Mouse (Mus musculus) testis, adult 2 months (tissue): ENCODE data around the gene Olfr1375. TPM values are rescaled to one million over a fixed set of nuclear protein-coding genes. Genes with fewer than 3 reads are reported as not detected.
A peak's percentile ranks its signal among the peaks of the same experiment; 100 is the strongest.
"Not testable (repeated sequence)": the region's sequence is repeated elsewhere in the genome, so short reads cannot be mapped to it uniquely, and the experiment has no call there.

Experiments
- H3K27ac ChIP-seq: fragments of 200-500 bp; 2 replicates; pipeline ENCODE4 v1.5.1; 2012; ENCODE audit warnings: low read depth, low read length; ENCODE audit not compliant: control insufficient read depth, insufficient read depth
- H3K27me3 ChIP-seq: fragments of 200-500 bp; 2 replicates; pipeline ENCODE4 v1.6.1; 2012; ENCODE audit warnings: mild to moderate bottlenecking, low read length, moderate library complexity; ENCODE audit not compliant: control insufficient read depth, insufficient read depth
- H3K36me3 ChIP-seq: fragments of 200-500 bp; 2 replicates; pipeline ENCODE4 v1.6.1; 2012; ENCODE audit warnings: mild to moderate bottlenecking, low read length; ENCODE audit not compliant: control insufficient read depth, insufficient read depth
- H3K4me1 ChIP-seq: fragments of 200-500 bp; 2 replicates; pipeline ENCODE4 v1.6.1; 2012; ENCODE audit warnings: low read length; ENCODE audit not compliant: control insufficient read depth, insufficient read depth
- H3K4me3 ChIP-seq: fragments of 200-500 bp; 2 replicates; pipeline ENCODE4 v1.5.1; 2012; ENCODE audit warnings: low read depth, mild to moderate bottlenecking, low read length, moderate library complexity, mixed read lengths; ENCODE audit not compliant: control insufficient read depth
- CTCF ChIP-seq: fragments of 200-500 bp; IDR thresholded peaks from 2 replicates; pipeline ENCODE4 v1.5.1; 2012; ENCODE audit warnings: low read depth, mild to moderate bottlenecking, inconsistent platforms, low read length, moderate library complexity; ENCODE audit not compliant: control insufficient read depth, insufficient read depth, insufficient replicate concordance
- POLR2A ChIP-seq: fragments of 200-500 bp; IDR thresholded peaks from 2 replicates; pipeline ENCODE4 v1.6.1; 2012; ENCODE audit warnings: low read depth, mild to moderate bottlenecking, inconsistent platforms, low read length, moderate library complexity; ENCODE audit not compliant: control insufficient read depth
- polyA plus RNA-seq: library from polyadenylated mRNA; depleted of rRNA; stranded (reverse); fragments of >200 nt; gene quantifications from 2 replicates; pipeline ENCODE4 v1.2.3, GENCODE M21; 2012

The Olfr1375 gene
- polyA plus RNA-seq, 1 experiment: not detected

DNA sequence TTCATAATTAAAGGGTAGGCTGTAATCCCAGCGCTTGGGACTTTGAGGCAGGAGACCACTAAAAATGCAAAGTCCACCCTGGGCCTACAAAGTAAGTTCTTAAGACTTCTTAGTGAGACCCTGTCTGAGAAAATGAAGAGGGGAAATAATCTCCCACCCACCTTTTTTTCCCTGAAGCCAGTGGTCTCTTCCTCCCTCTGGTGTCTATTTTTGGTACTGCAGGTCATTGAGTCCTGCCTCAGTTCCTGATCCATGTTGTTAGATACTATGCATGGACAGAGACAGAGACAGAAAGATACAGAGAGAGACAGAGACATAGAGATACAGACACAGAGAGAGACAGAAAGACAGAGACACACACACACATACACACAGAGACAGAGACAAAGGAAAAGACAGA lies 15.1 kb upstream of the Olfr1375 start:
- Histone ChIP-seq H3K4me1 (no peaks in the 10 kb centered on the region), H3K4me3 (no peak overlapping the region), H3K27me3 (no peaks in the 10 kb centered on the region), H3K27ac (no peak overlapping the region), H3K36me3 (no peaks in the 10 kb centered on the region)
- no peak for TF ChIP-seq POLR2A
- TF ChIP-seq CTCF: no peak; the same call in 1 of the 2 replicates

DNA sequence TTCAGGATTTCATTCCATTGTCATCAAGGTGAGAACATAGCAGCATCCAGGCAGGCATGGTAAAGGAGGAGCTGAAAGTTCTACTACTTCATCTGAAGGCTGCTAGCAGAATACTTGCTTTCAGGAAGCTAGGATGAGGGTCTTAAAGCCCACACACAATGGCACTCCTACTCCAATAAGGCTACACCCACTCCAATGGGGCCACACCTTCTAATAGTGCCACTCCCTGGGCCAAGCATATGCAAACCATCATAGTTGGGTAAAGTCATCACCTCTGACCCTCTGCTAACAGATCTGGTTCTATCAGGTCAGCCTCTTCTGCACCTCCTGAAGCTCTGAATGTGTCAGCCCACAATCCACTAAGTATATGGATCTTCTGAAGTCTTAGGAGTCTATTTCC lies 13.8 kb upstream of the Olfr1375 start:
- not testable (repeated sequence) for H3K27me3 ChIP-seq, H3K36me3 ChIP-seq, H3K4me1 ChIP-seq, H3K4me3 ChIP-seq, H3K27ac ChIP-seq

DNA sequence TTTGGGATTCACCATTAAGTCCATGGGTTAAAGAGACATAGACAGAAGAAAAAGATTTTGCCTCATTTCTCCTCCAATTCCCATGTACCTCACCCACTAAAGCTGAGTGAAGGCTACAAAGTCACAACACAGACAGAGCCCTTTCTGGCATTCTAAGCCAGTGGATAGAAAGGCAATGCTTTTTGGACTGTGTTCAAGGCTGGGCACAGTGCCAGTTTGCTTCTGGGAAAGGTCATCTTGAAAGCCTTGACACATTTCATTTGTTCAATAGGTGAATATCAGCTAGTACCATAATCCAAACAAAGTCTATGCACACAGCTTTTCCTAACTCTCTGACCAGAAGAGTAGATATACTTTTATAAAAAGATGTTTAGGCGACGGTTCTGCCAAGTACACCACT lies 12.0 kb upstream of the Olfr1375 start:
- H3K4me3 ChIP-seq: no peak overlapping the region
- no peaks in the 10 kb centered on the region for H3K27me3 ChIP-seq
- TF ChIP-seq CTCF: no peak
- TF ChIP-seq POLR2A: no peak
- H3K27ac ChIP-seq: no peak overlapping the region
- no peaks in the 10 kb centered on the region for H3K36me3 ChIP-seq
- H3K4me1 ChIP-seq: no peaks in the 10 kb centered on the region

DNA sequence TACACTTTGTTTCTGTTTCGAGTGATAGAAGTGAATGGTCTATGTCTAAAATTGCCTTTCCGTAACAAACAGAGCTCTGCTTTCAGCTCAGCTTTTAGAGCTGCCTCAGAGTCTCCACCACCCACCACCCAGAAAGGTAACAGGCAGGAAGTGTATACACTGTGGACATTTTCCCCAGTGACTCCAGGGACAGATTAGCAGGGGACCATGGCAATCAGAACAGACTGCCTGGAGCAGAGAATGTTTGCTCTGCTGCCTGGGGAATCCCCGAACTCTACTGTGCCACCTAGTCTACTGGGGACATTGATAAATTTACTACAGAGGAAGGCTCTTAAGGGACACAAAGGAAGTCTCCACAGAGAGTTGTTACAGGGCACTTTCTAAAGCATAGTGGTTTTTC lies 3.1 kb upstream of the Olfr1375 start:
- H3K36me3 ChIP-seq, H3K27me3 ChIP-seq, H3K4me1 ChIP-seq, H3K27ac ChIP-seq, H3K4me3 ChIP-seq: not testable (repeated sequence)

DNA sequence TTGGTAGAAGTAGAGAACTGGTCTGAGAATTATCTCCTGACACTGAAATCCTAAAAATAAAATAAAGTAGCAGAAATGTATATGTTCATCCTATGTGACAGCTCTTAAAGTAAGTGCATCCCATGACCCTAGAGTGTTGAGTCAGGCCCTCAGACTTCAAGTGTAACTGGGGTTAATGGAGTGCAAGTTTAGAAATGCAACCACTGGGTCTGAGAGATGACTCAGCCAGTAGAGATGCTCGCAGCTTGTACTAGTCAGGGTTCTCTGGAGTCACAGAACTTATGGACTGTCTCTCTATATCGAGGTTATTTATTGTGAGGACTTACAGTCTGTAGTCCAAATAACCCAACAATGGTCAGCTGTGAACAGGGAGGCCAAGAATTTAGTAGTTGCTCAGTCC lies 3.8 kb downstream of the Olfr1375 start:
- Histone ChIP-seq H3K27me3 (no peaks in the 10 kb centered on the region), H3K27ac (no peak overlapping the region), H3K4me3 (no peak overlapping the region), H3K4me1 (no peaks in the 10 kb centered on the region), H3K36me3 (no peaks in the 10 kb centered on the region)
- TF ChIP-seq CTCF (no peak), POLR2A (no peak)

DNA sequence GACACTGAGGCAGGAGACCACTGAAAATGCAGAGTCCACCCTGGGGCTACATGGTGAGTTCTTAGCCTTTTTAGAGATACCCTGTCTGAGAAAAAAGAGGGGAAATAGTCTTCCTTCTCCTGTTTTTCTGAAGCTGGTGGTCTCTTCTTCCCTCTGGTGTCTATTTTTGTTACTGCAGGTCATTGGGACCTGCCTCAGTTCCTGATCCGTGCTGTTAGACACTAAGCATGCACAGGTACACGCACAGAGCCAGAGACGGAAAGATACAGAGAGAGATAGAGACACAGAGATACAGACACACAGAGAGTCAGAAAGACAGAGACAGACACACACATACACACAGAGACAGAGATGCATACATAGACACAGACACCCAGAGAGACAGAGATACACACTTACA lies 5.3 kb downstream of the Olfr1375 start:
- TF ChIP-seq POLR2A (no peak), CTCF (no peak)
- no peaks in the 10 kb centered on the region for H3K27me3 ChIP-seq
- peaks cover 3% of the 10 kb centered on the region for H3K4me1 ChIP-seq
- no peak overlapping the region for H3K27ac ChIP-seq
- H3K36me3 ChIP-seq: no peaks in the 10 kb centered on the region
- no peak overlapping the region for H3K4me3 ChIP-seq

DNA sequence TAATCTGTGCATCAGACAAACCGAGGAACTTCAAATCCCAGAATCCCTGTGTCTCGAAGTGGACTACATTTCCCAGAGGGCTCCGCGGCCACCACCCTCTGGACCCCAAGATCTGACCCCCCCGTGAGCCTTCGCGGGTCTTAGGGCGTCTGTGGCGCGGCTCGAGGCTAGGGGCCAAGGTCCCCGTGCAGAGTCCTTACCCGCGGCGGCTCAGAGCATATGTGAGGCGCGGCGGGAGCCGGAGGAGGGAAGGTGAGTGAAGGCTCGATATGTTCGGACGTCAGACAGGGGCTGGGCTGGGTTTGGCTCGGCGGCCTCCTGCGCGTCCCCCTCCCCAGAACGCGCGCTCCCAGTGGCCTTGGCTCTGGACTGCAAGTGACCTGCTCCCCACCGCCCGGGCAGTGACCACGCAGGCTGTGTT lies 11.3 kb downstream of the Olfr1375 start, which contains the start of gene Zfp354a:
TSS of gene Zfp354a (plus strand) at position 107 of the 421 bp plus-strand sequence.
- peaks cover 19% of the 10 kb centered on the region for H3K4me1 ChIP-seq
- H3K36me3 ChIP-seq: no peaks in the 10 kb centered on the region
- TF ChIP-seq CTCF (no peak), POLR2A (no peak)
- H3K27me3 ChIP-seq: no peaks in the 10 kb centered on the region
- H3K27ac ChIP-seq: peak within 1 kb of the TSS; percentile 66; the same call in 1 of the 2 replicates
- H3K4me3 ChIP-seq: peak within 1 kb of the TSS; percentile 94

DNA sequence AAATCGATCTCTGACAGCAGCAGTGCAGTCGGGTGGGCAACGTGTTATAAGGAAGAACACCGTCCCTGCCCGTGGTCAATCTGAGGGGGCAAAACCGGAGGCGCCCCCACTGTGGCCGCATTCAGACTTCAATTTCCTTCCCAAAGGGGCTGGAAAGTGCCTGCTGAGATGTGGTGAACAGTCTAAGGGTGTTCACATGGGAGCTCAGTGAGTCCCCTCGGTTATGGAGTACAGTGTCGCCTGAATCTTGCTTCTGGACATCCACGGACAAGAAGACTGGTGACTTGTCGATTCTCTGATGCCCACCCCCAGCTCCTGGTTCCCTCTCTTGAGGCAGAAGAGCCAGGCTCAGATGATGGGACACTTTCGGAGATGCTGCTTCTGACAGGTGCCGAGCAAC lies 11.7 kb downstream of the Olfr1375 start:
- Histone ChIP-seq H3K36me3 (no peaks in the 10 kb centered on the region), H3K27me3 (no peaks in the 10 kb centered on the region), H3K4me1 (peaks cover 19% of the 10 kb centered on the region), H3K27ac (no peak overlapping the region), H3K4me3 (peak overlapping the region; percentile 94)
- TF ChIP-seq POLR2A (no peak), CTCF (no peak)
